Mouse (Mus musculus): ENCODE data around the gene Filip1l. TPM values are rescaled to one million over a fixed set of nuclear protein-coding genes. Genes with fewer than 3 reads are reported as not detected.

The Filip1l gene
- polyA plus RNA-seq, 1 experiment, result 4.3 TPM

DNA sequence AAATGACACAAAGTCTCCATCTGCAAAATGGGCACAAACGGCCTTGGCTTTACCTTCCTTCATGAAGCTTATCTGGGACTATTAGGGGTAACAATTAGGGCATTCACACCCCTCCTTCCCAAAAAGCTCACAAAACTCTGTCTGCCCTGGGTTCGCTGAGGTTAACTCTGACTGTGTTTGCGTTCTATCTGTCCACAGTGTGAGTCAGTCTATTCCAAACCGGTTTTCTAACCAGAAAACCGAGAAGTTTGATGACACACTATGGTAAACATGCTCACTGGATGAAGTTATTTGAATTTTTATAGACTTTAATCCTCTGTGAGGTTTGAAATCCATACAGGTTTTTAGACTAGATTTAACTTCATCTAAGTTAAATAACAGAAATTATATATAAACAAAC is 172.2 kb downstream of the Filip1l start:
- DNase-seq, result no peak
- 95% methylated on average over 5 of the region's 5 CpGs for WGBS
- H3K27me3 ChIP-seq (ENCODE audit: control insufficient read depth, insufficient read depth, low read length), result no peaks in the 10 kb centered on the region
- TF ChIP-seq CTCF (IDR thresholded peaks at IDR 0.05; ENCODE audit: borderline replicate concordance, control insufficient read depth, extremely low read depth, insufficient read depth, low read length, poor library complexity), result no peak
- no peak for TF ChIP-seq POLR2A (IDR thresholded peaks at IDR 0.05; ENCODE audit: control insufficient read depth, extremely low read depth, insufficient read depth, low read length, poor library complexity)
- no peak overlapping the region for H3K4me3 ChIP-seq (ENCODE audit: control insufficient read depth, insufficient read depth, low read length)
- H3K27ac ChIP-seq (ENCODE audit: control insufficient read depth, insufficient read depth, low read length), result no peak overlapping the region
- H3K4me1 ChIP-seq (replicated peaks; ENCODE audit: control insufficient read depth, insufficient read depth, low read length), result no peaks in the 10 kb centered on the region
- H3K36me3 ChIP-seq (ENCODE audit: control insufficient read depth, insufficient read depth, low read length), result no peaks in the 10 kb centered on the region

DNA sequence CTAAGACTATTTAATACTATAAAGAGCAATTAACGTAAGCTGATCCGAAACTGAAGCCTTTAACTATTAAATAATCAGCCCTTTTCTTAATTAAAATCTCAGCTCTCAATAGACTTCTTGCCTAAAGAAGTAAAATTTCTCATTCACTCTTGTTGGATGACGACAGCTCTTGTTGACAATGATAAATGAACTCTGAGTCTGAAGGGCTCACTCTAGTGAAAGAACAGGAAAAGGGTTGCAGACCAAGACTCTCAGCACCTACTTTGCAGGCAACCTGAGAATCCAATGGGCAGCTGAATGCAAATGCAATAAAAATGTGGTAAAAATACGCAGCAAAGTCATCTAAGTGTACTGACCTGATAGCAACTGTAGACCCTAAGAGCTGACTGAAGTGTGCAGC is 172.6 kb downstream of the Filip1l start:
- Histone ChIP-seq H3K4me3 (ENCODE audit: control insufficient read depth, insufficient read depth, low read length) (no peak overlapping the region), H3K27me3 (ENCODE audit: control insufficient read depth, insufficient read depth, low read length) (no peaks in the 10 kb centered on the region), H3K36me3 (ENCODE audit: control insufficient read depth, insufficient read depth, low read length) (no peaks in the 10 kb centered on the region), H3K4me1 (replicated peaks; ENCODE audit: control insufficient read depth, insufficient read depth, low read length) (no peaks in the 10 kb centered on the region), H3K27ac (ENCODE audit: control insufficient read depth, insufficient read depth, low read length) (no peak overlapping the region)
- DNase-seq, result no peak
- TF ChIP-seq CTCF (IDR thresholded peaks at IDR 0.05; ENCODE audit: borderline replicate concordance, control insufficient read depth, extremely low read depth, insufficient read depth, low read length, poor library complexity) (no peak), POLR2A (IDR thresholded peaks at IDR 0.05; ENCODE audit: control insufficient read depth, extremely low read depth, insufficient read depth, low read length, poor library complexity) (no peak)
- 91% methylated on average over 4 of the region's 4 CpGs for WGBS

DNA sequence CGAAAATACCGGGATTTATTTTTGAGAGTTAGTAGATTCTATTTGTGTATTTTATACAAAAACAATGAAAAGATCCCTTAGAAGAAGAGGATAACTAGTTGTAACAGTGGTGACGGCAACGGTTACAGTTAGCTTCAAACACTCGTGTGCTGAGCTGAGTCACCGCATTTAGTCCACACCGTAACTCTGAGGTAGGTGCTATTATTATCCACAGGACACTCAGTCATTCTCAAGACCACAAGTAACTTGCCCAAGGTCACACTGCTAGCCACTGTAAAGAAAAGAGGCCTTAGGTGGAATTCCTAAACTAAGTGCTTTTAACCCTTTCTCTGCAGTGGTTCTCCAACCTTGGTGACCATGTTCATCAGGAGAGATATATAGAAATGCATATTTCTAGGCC is 174.0 kb downstream of the Filip1l start:
- no peak for TF ChIP-seq POLR2A (IDR thresholded peaks at IDR 0.05; ENCODE audit: control insufficient read depth, extremely low read depth, insufficient read depth, low read length, poor library complexity)
- TF ChIP-seq CTCF (IDR thresholded peaks at IDR 0.05; ENCODE audit: borderline replicate concordance, control insufficient read depth, extremely low read depth, insufficient read depth, low read length, poor library complexity), result no peak
- Histone ChIP-seq H3K36me3 (ENCODE audit: control insufficient read depth, insufficient read depth, low read length) (no peaks in the 10 kb centered on the region), H3K27me3 (ENCODE audit: control insufficient read depth, insufficient read depth, low read length) (no peaks in the 10 kb centered on the region), H3K27ac (ENCODE audit: control insufficient read depth, insufficient read depth, low read length) (no peak overlapping the region), H3K4me1 (replicated peaks; ENCODE audit: control insufficient read depth, insufficient read depth, low read length) (no peaks in the 10 kb centered on the region), H3K4me3 (ENCODE audit: control insufficient read depth, insufficient read depth, low read length) (no peak overlapping the region)
- 88% methylated on average over 7 of the region's 7 CpGs for WGBS
- no peak for DNase-seq

DNA sequence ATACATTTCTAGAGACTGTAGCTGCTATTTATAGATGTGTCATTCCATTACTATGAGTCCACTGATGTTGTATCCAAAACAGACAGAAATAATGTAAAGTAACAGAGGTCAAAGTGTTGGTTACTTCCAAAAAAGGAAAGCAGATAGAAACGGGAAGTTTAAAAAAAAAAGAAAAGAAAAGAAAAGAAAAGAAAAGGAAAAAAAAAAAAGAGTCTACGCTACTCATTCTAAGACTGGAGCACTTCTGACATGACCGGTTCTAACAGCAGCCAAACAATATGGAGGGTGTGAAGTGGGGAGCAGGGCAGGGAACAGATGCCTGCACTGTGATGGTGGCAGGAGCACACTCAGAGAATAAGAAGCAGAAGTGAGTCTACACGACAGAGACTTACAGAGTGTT is 175.6 kb downstream of the Filip1l start:
- H3K27ac ChIP-seq (ENCODE audit: control insufficient read depth, insufficient read depth, low read length), result no peak overlapping the region
- 60% methylated on average over 4 of the region's 4 CpGs for WGBS

DNA sequence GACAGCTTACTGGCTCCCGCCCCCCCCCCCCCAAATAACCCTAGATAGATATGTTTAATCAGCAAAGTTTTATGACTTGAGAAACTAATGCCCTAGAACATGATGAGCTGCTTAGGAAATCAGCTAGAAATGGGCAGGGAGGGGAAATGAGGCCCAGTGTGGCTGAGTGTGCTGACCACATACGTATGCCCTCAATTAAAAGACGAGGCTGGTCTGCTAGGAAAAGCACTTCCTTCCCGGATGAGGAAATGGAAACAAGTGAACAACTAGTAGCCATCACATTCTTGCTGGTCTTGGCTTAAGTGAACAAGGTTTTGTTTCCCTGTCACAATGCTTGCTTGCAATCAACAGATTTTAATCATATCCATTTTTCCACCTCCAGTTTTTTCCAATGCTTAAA is 177.7 kb downstream of the Filip1l start:
- Histone ChIP-seq H3K4me3 (ENCODE audit: control insufficient read depth, insufficient read depth, low read length) (no peak overlapping the region), H3K4me1 (replicated peaks; ENCODE audit: control insufficient read depth, insufficient read depth, low read length) (no peaks in the 10 kb centered on the region; the same call in 1 of the 2 replicates), H3K27me3 (ENCODE audit: control insufficient read depth, insufficient read depth, low read length) (no peaks in the 10 kb centered on the region), H3K36me3 (ENCODE audit: control insufficient read depth, insufficient read depth, low read length) (no peaks in the 10 kb centered on the region), H3K27ac (ENCODE audit: control insufficient read depth, insufficient read depth, low read length) (no peak overlapping the region)
- DNase-seq, result no peak
- WGBS, result 92% methylated on average over 4 of the region's 4 CpGs
- TF ChIP-seq POLR2A (IDR thresholded peaks at IDR 0.05; ENCODE audit: control insufficient read depth, extremely low read depth, insufficient read depth, low read length, poor library complexity), result no peak
- TF ChIP-seq CTCF (IDR thresholded peaks at IDR 0.05; ENCODE audit: borderline replicate concordance, control insufficient read depth, extremely low read depth, insufficient read depth, low read length, poor library complexity), result no peak

More for the DNA sequence above, 175.6 kb downstream of the Filip1l start:
- DNase-seq, result no peak
- H3K36me3 ChIP-seq (ENCODE audit: control insufficient read depth, insufficient read depth, low read length), result no peaks in the 10 kb centered on the region
- no peaks in the 10 kb centered on the region for H3K27me3 ChIP-seq (ENCODE audit: control insufficient read depth, insufficient read depth, low read length)
- no peak for TF ChIP-seq POLR2A (IDR thresholded peaks at IDR 0.05; ENCODE audit: control insufficient read depth, extremely low read depth, insufficient read depth, low read length, poor library complexity)
- TF ChIP-seq CTCF (IDR thresholded peaks at IDR 0.05; ENCODE audit: borderline replicate concordance, control insufficient read depth, extremely low read depth, insufficient read depth, low read length, poor library complexity), result no peak
- H3K4me3 ChIP-seq (ENCODE audit: control insufficient read depth, insufficient read depth, low read length), result no peak overlapping the region
- no peaks in the 10 kb centered on the region for H3K4me1 ChIP-seq (replicated peaks; ENCODE audit: control insufficient read depth, insufficient read depth, low read length)

DNA sequence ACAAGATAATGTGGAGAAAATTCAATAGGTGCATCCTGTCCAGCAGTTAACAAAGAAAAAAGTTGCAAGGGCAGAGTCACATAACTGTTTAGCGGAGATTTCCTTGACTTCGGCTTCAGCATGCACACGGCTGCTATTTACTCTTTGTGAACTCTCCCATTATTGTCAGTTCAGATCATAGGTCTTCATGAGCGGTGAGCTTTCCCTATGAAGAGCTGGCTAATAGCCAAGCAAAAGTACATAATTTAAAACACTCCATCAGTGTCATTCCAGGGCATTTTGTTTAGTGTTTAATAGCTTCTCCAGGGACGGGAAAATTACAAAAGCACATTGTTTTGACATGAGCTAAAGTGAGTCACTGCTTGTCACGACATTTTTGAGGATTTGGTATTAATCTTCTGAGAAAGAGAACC is 179.2 kb downstream of the Filip1l start:
- TF ChIP-seq POLR2A (IDR thresholded peaks at IDR 0.05; ENCODE audit: control insufficient read depth, extremely low read depth, insufficient read depth, low read length, poor library complexity) (no peak), CTCF (IDR thresholded peaks at IDR 0.05; ENCODE audit: borderline replicate concordance, control insufficient read depth, extremely low read depth, insufficient read depth, low read length, poor library complexity) (no peak)
- H3K36me3 ChIP-seq (ENCODE audit: control insufficient read depth, insufficient read depth, low read length), result no peaks in the 10 kb centered on the region
- H3K27ac ChIP-seq (ENCODE audit: control insufficient read depth, insufficient read depth, low read length), result no peak overlapping the region
- H3K27me3 ChIP-seq (ENCODE audit: control insufficient read depth, insufficient read depth, low read length), result no peaks in the 10 kb centered on the region
- WGBS, result 93% methylated on average over 6 of the region's 6 CpGs
- H3K4me1 ChIP-seq (replicated peaks; ENCODE audit: control insufficient read depth, insufficient read depth, low read length), result no peaks in the 10 kb centered on the region; the same call in 1 of the 2 replicates
- no peak overlapping the region for H3K4me3 ChIP-seq (ENCODE audit: control insufficient read depth, insufficient read depth, low read length)
- no peak for DNase-seq

DNA sequence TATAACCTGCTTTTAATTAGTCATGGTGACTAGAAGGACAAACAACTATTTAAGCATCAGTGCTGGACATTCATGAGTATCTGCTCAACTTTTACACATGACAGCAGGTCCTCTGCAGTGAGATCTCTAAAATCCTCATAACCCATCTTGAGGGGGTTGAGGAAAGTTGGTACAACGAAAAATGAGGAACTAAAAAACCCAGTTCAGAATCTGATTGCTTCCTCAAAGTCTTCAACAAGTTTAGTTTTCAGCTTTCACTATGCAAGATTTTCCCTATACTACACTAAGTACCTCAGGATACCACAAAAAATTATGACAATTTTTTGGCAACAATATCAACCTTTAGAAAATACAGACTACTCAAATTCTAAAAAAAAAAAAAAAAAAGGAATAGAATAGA is 181.5 kb downstream of the Filip1l start:
- TF ChIP-seq POLR2A (IDR thresholded peaks at IDR 0.05; ENCODE audit: control insufficient read depth, extremely low read depth, insufficient read depth, low read length, poor library complexity), result no peak
- no peak for TF ChIP-seq CTCF (IDR thresholded peaks at IDR 0.05; ENCODE audit: borderline replicate concordance, control insufficient read depth, extremely low read depth, insufficient read depth, low read length, poor library complexity)
- WGBS, result 17% methylated on average over 1 of the region's 1 CpGs
- Histone ChIP-seq H3K27me3 (ENCODE audit: control insufficient read depth, insufficient read depth, low read length) (no peaks in the 10 kb centered on the region), H3K36me3 (ENCODE audit: control insufficient read depth, insufficient read depth, low read length) (no peaks in the 10 kb centered on the region), H3K4me3 (ENCODE audit: control insufficient read depth, insufficient read depth, low read length) (no peak overlapping the region), H3K27ac (ENCODE audit: control insufficient read depth, insufficient read depth, low read length) (no peak overlapping the region), H3K4me1 (replicated peaks; ENCODE audit: control insufficient read depth, insufficient read depth, low read length) (no peaks in the 10 kb centered on the region; the same call in 1 of the 2 replicates)
- no peak for DNase-seq
